Mouse (Mus musculus) neural tube, embryonic 11.5 days (tissue): ENCODE results near the gene Serinc3. TPM values are rescaled to one million over a fixed set of nuclear protein-coding genes. Genes with fewer than 3 reads are reported as not detected.
"Not testable (repeated sequence)": the region's sequence is repeated elsewhere in the genome, so short reads cannot be mapped to it uniquely, and the experiment has no call there.

ENCODE experiments used
- ATAC-seq: fragments of 200-750 bp; cut with Nextera tagmentation; 2 replicates; pipeline ENCODE4 v1.8.0; 2017; ENCODE audit warnings: moderate number of reproducible peaks, mild to moderate bottlenecking, moderate TSS enrichment, moderate library complexity; ENCODE audit not compliant: insufficient read depth, low FRiP score, low TSS enrichment
- DNase-seq: peaks from one replicate; pipeline ENCODE4 v3.0.0-alpha.2; 2015; ENCODE audit warnings: low spot score
- H3K27ac ChIP-seq: fragments of 300-500 bp; sonication (generic); 2 replicates; pipeline ENCODE4 v1.5.1; 2014; ENCODE audit warnings: low read depth, mild to moderate bottlenecking, low read length
- H3K27me3 ChIP-seq: fragments of 300-500 bp; sonication (generic); 2 replicates; pipeline ENCODE4 v1.6.1; 2014; ENCODE audit warnings: mild to moderate bottlenecking, low read length, mixed read lengths; ENCODE audit not compliant: control insufficient read depth, insufficient read depth
- H3K36me3 ChIP-seq: fragments of 300-500 bp; sonication (generic); 2 replicates; pipeline ENCODE4 v1.6.1; 2014; ENCODE audit warnings: mild to moderate bottlenecking, low read length, moderate library complexity, mixed read lengths; ENCODE audit not compliant: control insufficient read depth, insufficient read depth
- H3K4me1 ChIP-seq: fragments of 300-500 bp; sonication (generic); 2 replicates; pipeline ENCODE4 v1.6.1; 2014; ENCODE audit warnings: low read length, mixed read lengths; ENCODE audit not compliant: control insufficient read depth, insufficient read depth
- H3K4me2 ChIP-seq: fragments of 300-500 bp; sonication (generic); 2 replicates; pipeline ENCODE4 v1.6.1; 2014; ENCODE audit warnings: low read depth, mild to moderate bottlenecking, moderate library complexity
- H3K4me3 ChIP-seq: fragments of 300-500 bp; sonication (generic); 2 replicates; pipeline ENCODE4 v1.5.1; 2014; ENCODE audit warnings: low read depth, low read length
- H3K9ac ChIP-seq: fragments of 300-500 bp; sonication (generic); 2 replicates; pipeline ENCODE4 v1.6.1; 2014; ENCODE audit warnings: mild to moderate bottlenecking, low read length
- H3K9me3 ChIP-seq: fragments of 300-500 bp; sonication (generic); 2 replicates; pipeline ENCODE4 v1.6.1; 2016; ENCODE audit warnings: low read length; ENCODE audit not compliant: control insufficient read depth
- WGBS: fragments of 180-500 bp; shearing (Covaris S2); extraction: QIAGEN DNeasy Blood & Tissue Kit; methylation state at CpG from one replicate; pipeline ENCODE4 v1.1.7; 2014; 5-methylcytosine and 5-hydroxymethylcytosine counted together
- polyA plus RNA-seq: library from polyadenylated mRNA; unstranded; fragments of >200 nt; fragmentation: Nextera tagmentation; extraction: Ambion mirVana; gene quantifications from 2 replicates; pipeline ENCODE4 v1.2.1, GENCODE M21; 2014

Serinc3 gene
- polyA plus RNA-seq, 1 experiment from 2014 or later = 33.3 TPM

DNA sequence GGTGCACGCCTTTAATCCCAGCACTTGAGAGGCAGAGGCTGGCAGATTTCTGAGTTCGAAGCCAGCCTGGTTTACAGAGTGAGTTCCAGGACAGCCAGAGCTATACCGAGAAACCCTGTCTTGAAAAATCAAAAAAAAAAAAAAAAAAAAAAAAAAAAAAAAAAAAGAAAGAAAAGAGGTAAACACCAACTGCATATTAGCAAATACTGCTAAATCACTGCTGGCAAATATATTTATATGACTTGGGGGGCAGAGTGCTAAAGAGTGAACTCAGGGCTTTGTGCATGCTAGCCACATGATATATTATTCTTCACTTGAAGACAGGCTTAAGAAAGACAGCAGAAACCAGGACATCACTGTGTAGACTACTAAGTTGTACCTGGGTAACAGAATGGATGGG lies 23.5 kb downstream of the Serinc3 start:
- ATAC-seq, H3K4me1 ChIP-seq, H3K27me3 ChIP-seq, H3K9me3 ChIP-seq, H3K27ac ChIP-seq, H3K4me2 ChIP-seq, H3K9ac ChIP-seq, DNase-seq, H3K4me3 ChIP-seq, H3K36me3 ChIP-seq: not testable (repeated sequence)
- 91% methylated on average over 3 of the region's 3 CpGs for WGBS

- DNase-seq (no peak), ATAC-seq (no peak)
- H3K9ac ChIP-seq = no peak overlapping the region
- peaks cover 6% of the 10 kb centered on the region for H3K36me3 ChIP-seq
- H3K4me1 ChIP-seq = no peaks in the 10 kb centered on the region
- H3K9me3 ChIP-seq = no peaks in the 10 kb centered on the region
- 92% methylated on average over 8 of the region's 8 CpGs for WGBS
- H3K4me3 ChIP-seq = no peak overlapping the region
- H3K27ac ChIP-seq = no peak overlapping the region
- no peaks in the 10 kb centered on the region for H3K27me3 ChIP-seq
- no peak overlapping the region for H3K4me2 ChIP-seq
Observed at GRCm38 (mm10) chr2:163620451-163620850, 24.5 kb downstream of the Serinc3 start.

DNA sequence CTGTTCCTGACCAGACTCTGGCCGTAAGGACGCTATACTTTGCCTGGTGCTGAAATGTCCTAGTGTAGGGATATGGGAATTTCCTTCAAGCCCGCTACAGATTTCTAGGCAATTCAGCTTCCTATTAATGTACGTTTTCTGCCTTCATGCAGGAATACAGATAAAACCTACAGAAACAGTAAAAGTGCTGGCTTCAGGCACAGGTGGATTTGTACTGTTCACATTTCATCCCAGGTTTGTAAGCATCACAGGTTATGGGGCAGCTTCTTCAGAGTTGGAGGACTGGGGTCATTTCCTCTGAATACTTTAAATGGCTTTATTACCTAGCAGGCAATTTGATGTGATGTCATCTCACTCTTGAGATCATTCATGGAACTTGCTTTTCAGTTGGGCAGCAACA lies 27.1 kb downstream of the Serinc3 start:
- H3K9ac ChIP-seq = no peak overlapping the region
- H3K4me3 ChIP-seq = no peak overlapping the region
- no peak overlapping the region for H3K27ac ChIP-seq
- H3K9me3 ChIP-seq = no peaks in the 10 kb centered on the region
- H3K27me3 ChIP-seq = no peaks in the 10 kb centered on the region
- peaks cover 7% of the 10 kb centered on the region for H3K36me3 ChIP-seq
- H3K4me1 ChIP-seq = no peaks in the 10 kb centered on the region
- DNase-seq = no peak
- 89% methylated on average over 4 of the region's 4 CpGs for WGBS
- H3K4me2 ChIP-seq = no peak overlapping the region
- no peak for ATAC-seq

DNA sequence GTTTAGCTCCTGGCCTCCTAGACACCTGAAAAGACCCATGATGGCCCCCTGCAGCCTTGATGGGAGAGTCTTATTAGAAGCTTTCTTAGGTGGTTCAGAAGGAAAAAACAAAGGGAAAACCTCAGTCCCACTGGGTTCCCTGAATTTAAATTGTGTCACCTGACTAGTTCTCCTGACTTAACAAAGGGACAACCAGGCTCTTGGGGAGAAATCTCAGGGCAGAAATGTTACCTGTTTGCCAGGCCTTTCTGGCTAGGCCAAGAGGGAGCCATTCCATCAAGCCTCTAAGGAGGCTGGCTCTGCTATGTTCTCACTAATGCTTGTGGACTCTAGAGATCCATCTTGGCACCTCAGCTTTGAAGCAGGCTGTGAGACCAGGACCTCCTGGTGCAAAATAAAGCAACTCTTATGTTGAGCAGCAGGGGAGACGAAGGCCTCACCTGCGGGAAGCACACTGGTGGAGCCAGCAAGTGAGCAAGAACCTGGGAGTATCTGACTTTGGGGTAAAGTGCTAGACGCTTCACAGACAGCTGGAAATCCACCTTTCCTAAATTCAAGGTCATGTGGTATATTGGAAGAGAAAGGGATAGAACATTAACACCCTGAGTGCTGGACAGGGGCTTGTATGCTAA lies 27.6 kb downstream of the Serinc3 start:
- H3K4me2 ChIP-seq = no peak overlapping the region
- no peak overlapping the region for H3K27ac ChIP-seq
- no peaks in the 10 kb centered on the region for H3K27me3 ChIP-seq
- no peak overlapping the region for H3K4me3 ChIP-seq
- H3K36me3 ChIP-seq = peaks cover 7% of the 10 kb centered on the region
- DNase-seq = no peak
- no peaks in the 10 kb centered on the region for H3K9me3 ChIP-seq
- WGBS = 73% methylated on average over 3 of the region's 3 CpGs
- H3K9ac ChIP-seq = no peak overlapping the region
- no peak for ATAC-seq
- H3K4me1 ChIP-seq = no peaks in the 10 kb centered on the region

DNA sequence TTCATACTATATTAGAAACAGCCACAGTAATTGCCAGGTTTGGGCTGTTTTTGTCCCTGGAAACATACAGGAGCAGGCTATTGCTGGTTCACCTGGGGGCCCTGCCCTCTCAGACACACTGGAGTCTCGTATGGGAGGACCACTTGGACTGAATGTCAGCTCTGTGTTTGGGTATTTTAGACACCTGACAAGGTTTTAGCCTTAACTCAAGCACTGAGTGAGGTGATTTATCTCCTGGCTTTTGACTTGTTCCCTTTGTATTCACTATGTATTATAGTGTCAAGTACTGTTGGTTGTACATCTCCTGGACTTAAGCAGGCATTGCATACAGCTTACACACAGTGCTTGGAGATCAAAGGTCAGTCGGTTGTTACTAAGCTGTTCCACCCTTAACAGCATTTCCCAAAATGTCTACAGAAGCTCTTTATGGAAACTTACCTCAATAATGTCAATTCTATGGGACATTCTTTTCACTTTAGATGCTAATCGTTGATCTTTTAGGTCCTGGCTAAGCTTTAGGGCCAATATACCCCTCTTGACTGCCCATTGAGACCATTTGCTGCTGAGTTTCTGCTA lies 28.2 kb downstream of the Serinc3 start:
- H3K9ac ChIP-seq = no peak overlapping the region
- DNase-seq (no peak), ATAC-seq (no peak)
- H3K27ac ChIP-seq = no peak overlapping the region
- peaks cover 7% of the 10 kb centered on the region for H3K36me3 ChIP-seq
- no peak overlapping the region for H3K4me2 ChIP-seq
- H3K4me1 ChIP-seq = no peaks in the 10 kb centered on the region
- H3K4me3 ChIP-seq = no peak overlapping the region
- 79% methylated on average over 3 of the region's 3 CpGs for WGBS
- H3K27me3 ChIP-seq = no peaks in the 10 kb centered on the region
- H3K9me3 ChIP-seq = no peaks in the 10 kb centered on the region

DNA sequence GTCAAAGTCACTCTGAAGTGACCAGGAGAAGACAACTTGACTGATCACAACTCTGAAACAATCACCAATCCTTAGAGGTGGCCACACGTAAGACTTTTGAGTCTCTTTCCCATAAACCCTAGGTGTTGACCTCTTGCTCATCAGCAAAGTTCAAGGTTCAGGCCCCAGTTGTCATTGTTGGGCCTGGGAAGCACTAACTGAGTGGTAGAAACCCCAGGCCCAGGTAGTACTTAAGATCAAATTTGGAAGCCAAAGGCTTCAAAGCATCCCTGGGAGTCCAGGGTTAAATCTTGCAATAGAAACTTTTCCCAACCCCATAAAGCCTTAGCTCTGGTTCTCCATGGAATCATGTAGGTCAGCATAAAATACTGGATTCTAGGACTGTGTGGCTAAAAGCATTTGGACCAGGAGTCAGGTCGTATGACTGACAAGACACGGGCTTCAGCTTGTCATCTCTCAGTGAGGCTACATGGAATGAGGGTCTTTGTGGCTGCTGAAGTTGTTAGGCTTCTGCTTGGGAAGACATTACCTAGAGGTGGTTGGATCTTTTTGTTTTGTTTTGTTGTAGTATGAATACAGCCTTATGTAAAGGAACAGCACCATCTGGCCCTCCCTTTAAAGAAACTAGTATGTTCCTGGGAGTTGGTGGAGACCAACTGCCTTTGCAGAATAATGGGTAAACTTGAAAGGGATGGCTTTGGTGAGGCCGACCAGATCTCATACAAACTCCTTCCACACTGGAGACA lies 28.9 kb downstream of the Serinc3 start:
- Histone ChIP-seq H3K4me1 (no peaks in the 10 kb centered on the region), H3K36me3 (peaks cover 7% of the 10 kb centered on the region), H3K9ac (no peak overlapping the region), H3K9me3 (no peaks in the 10 kb centered on the region), H3K27me3 (no peaks in the 10 kb centered on the region), H3K27ac (no peak overlapping the region), H3K4me3 (no peak overlapping the region), H3K4me2 (no peak overlapping the region)
- 90% methylated on average over 4 of the region's 4 CpGs for WGBS
- DNase-seq (no peak), ATAC-seq (no peak)

GRCm38 (mm10) chr2:163615401-163615800 lies 29.5 kb downstream of the Serinc3 start:
- H3K9ac ChIP-seq = no peak overlapping the region
- 96% methylated on average over 9 of the region's 9 CpGs for WGBS
- no peak overlapping the region for H3K4me2 ChIP-seq
- ATAC-seq = no peak
- H3K27ac ChIP-seq = no peak overlapping the region
- H3K4me3 ChIP-seq = no peak overlapping the region
- DNase-seq = no peak
- H3K4me1 ChIP-seq = no peaks in the 10 kb centered on the region
- H3K9me3 ChIP-seq = no peaks in the 10 kb centered on the region
- H3K27me3 ChIP-seq = no peaks in the 10 kb centered on the region
- H3K36me3 ChIP-seq = peaks cover 7% of the 10 kb centered on the region

DNA sequence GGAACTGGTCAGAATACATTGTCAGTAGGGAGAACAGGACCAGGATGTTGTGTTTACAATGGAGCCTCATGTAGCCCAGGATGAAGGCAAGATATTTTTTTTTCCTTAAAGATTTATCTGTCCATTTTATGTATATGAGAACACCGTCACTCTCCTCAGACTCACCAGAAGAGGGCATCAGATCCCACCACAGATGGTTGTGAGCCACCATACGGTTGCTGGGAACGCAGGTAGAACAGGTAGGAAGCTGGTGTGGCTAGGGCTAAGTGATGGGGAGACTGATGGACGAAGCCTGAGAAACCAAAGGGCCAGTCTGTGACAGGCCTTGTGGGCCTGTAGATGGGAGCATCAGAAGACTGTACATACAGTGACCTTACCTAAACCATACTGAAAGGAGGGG lies 30.9 kb downstream of the Serinc3 start:
- Histone ChIP-seq H3K27me3 (no peaks in the 10 kb centered on the region), H3K9ac (no peak overlapping the region), H3K4me3 (no peak overlapping the region), H3K36me3 (peaks cover 7% of the 10 kb centered on the region), H3K9me3 (no peaks in the 10 kb centered on the region), H3K27ac (no peak overlapping the region), H3K4me1 (no peaks in the 10 kb centered on the region), H3K4me2 (no peak overlapping the region)
- WGBS = 94% methylated on average over 4 of the region's 4 CpGs
- DNase-seq (no peak), ATAC-seq (no peak)

GRCm38 (mm10) chr2:163613206-163613605 lies 31.7 kb downstream of the Serinc3 start:
- Histone ChIP-seq H3K4me2 (no peak overlapping the region), H3K4me1 (no peaks in the 10 kb centered on the region), H3K27me3 (no peaks in the 10 kb centered on the region), H3K36me3 (peaks cover 7% of the 10 kb centered on the region), H3K9me3 (no peaks in the 10 kb centered on the region), H3K9ac (no peak overlapping the region), H3K4me3 (no peak overlapping the region), H3K27ac (no peak overlapping the region)
- ATAC-seq (no peak), DNase-seq (no peak)
- WGBS = 95% methylated on average over 5 of the region's 5 CpGs
